Comparison of ENCODE assay signal across 27 mouse cellular contexts in genomic region chr1:105428165-105428564, GRCm38 (mm10).
"Had no signal": no experiment of that assay in that cellular context is flagged by ENCODE, and none has a peak within 500 bp of the region (broad histone marks: within the 10 kb centered on the region; RNA-seq: fewer than 3 reads in every experiment).

No protein-coding gene starts in this region.

- H3K4me2 ChIP-seq: heart, embryonic 12.5 days; hindbrain, embryonic 12.5 days; hindbrain, embryonic 14.5 days; kidney, embryonic 15.5 days; limb, embryonic 12.5 days; liver, embryonic 11.5 days; liver, embryonic 13.5 days had no signal

- H3K27me3 ChIP-seq: heart, embryonic 12.5 days; hindbrain, embryonic 12.5 days; kidney, embryonic 15.5 days; limb, embryonic 12.5 days; liver, embryonic 13.5 days had no signal

- H3K9ac ChIP-seq: heart, embryonic 12.5 days; hindbrain, embryonic 12.5 days; hindbrain, embryonic 14.5 days; kidney, embryonic 15.5 days; limb, embryonic 12.5 days; liver, embryonic 13.5 days had no signal

- H3K4me1 ChIP-seq: heart, embryonic 10.5 days; hindbrain, embryonic 12.5 days; kidney, embryonic 15.5 days; limb, embryonic 10.5 days; liver, embryonic 13.5 days had no signal

- DNase-seq: gastrocnemius, adult 2 months; gastrocnemius, postnatal 10 days; gastrocnemius, postnatal 25 days; heart, adult 2 months; heart, postnatal 10 days; heart, postnatal 4 days; kidney, adult 18-20 months; kidney, adult 8-10 months; kidney, postnatal 10 days; kidney, postnatal 25 days; kidney, postnatal 4 days; liver; liver, embryonic 13.5 days had no signal

- H3K9me3 ChIP-seq: heart, embryonic 10.5 days; heart, embryonic 12.5 days; hindbrain, embryonic 10.5 days; hindbrain, embryonic 12.5 days; kidney, embryonic 15.5 days; limb, embryonic 10.5 days; limb, embryonic 12.5 days; liver, embryonic 13.5 days had no signal

- H3K4me3 ChIP-seq: gastrocnemius, adult 2 months; heart, adult 2 months; heart, embryonic 10.5 days; heart, embryonic 12.5 days; hindbrain, embryonic 10.5 days; hindbrain, embryonic 12.5 days; kidney, embryonic 15.5 days; layer of hippocampus, adult 2 months; left cerebral cortex, adult 2 months; limb, embryonic 10.5 days; limb, embryonic 12.5 days; liver, embryonic 13.5 days had no signal

- H3K36me3 ChIP-seq: heart, embryonic 10.5 days; heart, embryonic 12.5 days; hindbrain, embryonic 10.5 days; hindbrain, embryonic 12.5 days; kidney, embryonic 15.5 days; limb, embryonic 10.5 days; limb, embryonic 12.5 days; liver, embryonic 13.5 days had no signal

- ATAC-seq: hindbrain, embryonic 16.5 days; inflammation-experienced regulatory T-cells, adult 6 months; intestine, postnatal 0 days had no signal

- H3K27ac ChIP-seq: gastrocnemius, adult 2 months; heart, adult 2 months; heart, embryonic 10.5 days; hindbrain, embryonic 10.5 days; hindbrain, embryonic 12.5 days; hindbrain, embryonic 14.5 days; kidney, embryonic 15.5 days; layer of hippocampus, adult 2 months; limb, embryonic 10.5 days; limb, embryonic 12.5 days; liver, embryonic 13.5 days had no signal
